Mouse (Mus musculus) intestine, embryonic 15.5 days (tissue): ENCODE data around the gene Tuba1c. TPM values are rescaled to one million over a fixed set of nuclear protein-coding genes. Genes with fewer than 3 reads are reported as not detected.
A peak's percentile ranks its signal among the peaks of the same experiment; 100 is the strongest.

Experiments
- ATAC-seq: fragments of 200-750 bp; cut with Nextera tagmentation; 2 replicates; pipeline ENCODE4 v1.8.0; 2017; ENCODE audit warnings: moderate TSS enrichment, moderate library complexity
- H3K27ac ChIP-seq: fragments of 300-500 bp; sonication (generic); 2 replicates; pipeline ENCODE4 v1.5.1; 2015; ENCODE audit warnings: mild to moderate bottlenecking, inconsistent platforms
- H3K27me3 ChIP-seq: fragments of 300-500 bp; sonication (generic); replicated peaks from 2 replicates; pipeline ENCODE4 v1.6.1; 2015; ENCODE audit warnings: inconsistent platforms
- H3K36me3 ChIP-seq: fragments of 300-500 bp; sonication (generic); 2 replicates; pipeline ENCODE4 v1.6.1; 2015; ENCODE audit warnings: inconsistent platforms
- H3K4me1 ChIP-seq: fragments of 300-500 bp; sonication (generic); replicated peaks from 2 replicates; pipeline ENCODE4 v1.6.1; 2015; ENCODE audit warnings: inconsistent platforms
- H3K4me2 ChIP-seq: fragments of 300-500 bp; sonication (generic); replicated peaks from 2 replicates; pipeline ENCODE4 v1.6.1; 2015; ENCODE audit warnings: mild to moderate bottlenecking, inconsistent platforms
- H3K4me3 ChIP-seq: fragments of 300-500 bp; sonication (generic); replicated peaks from 2 replicates; pipeline ENCODE4 v1.5.1; 2015; ENCODE audit warnings: inconsistent platforms
- H3K9ac ChIP-seq: fragments of 300-500 bp; sonication (generic); 2 replicates; pipeline ENCODE4 v1.6.1; 2015; ENCODE audit warnings: inconsistent platforms
- H3K9me3 ChIP-seq: fragments of 300-500 bp; sonication (generic); 2 replicates; pipeline ENCODE4 v1.6.1; 2016; ENCODE audit warnings: inconsistent platforms
- WGBS: fragments of 180-500 bp; shearing (Covaris S2); methylation state at CpG from one replicate; pipeline ENCODE4 v1.1.7; 2015; 5-methylcytosine and 5-hydroxymethylcytosine counted together
- polyA plus RNA-seq: library from polyadenylated mRNA; unstranded; fragments of >200 nt; fragmentation: Nextera tagmentation; extraction: Ambion mirVana; gene quantifications from 2 replicates; pipeline ENCODE4 v1.2.1, GENCODE M21; 2015

Gene Tuba1c
- polyA plus RNA-seq, 1 experiment from 2014 or later = 253 TPM

- no peak for ATAC-seq
- Histone ChIP-seq H3K27me3 (no peaks in the 10 kb centered on the region), H3K4me1 (peaks cover 19% of the 10 kb centered on the region), H3K27ac (no peak overlapping the region), H3K4me2 (peak overlapping the region; percentile 65), H3K9ac (no peak overlapping the region), H3K9me3 (no peaks in the 10 kb centered on the region), H3K4me3 (no peak overlapping the region), H3K36me3 (no peaks in the 10 kb centered on the region)
- WGBS = 41% methylated on average over 14 of the region's 14 CpGs
These were observed 29.0 kb upstream of the Tuba1c start for GRCm38 (mm10) chr15:99000535-99001283.

- H3K4me3 ChIP-seq = peak overlapping the region; percentile 23
- no peaks in the 10 kb centered on the region for H3K9me3 ChIP-seq
- ATAC-seq = peak; percentile 41
- WGBS = 14% methylated on average over 17 of the region's 17 CpGs
- H3K4me1 ChIP-seq = peaks cover 19% of the 10 kb centered on the region
- H3K4me2 ChIP-seq = peak overlapping the region; percentile 65
- peak overlapping the region; percentile 32 for H3K9ac ChIP-seq
- no peaks in the 10 kb centered on the region for H3K36me3 ChIP-seq
- H3K27me3 ChIP-seq = no peaks in the 10 kb centered on the region
- H3K27ac ChIP-seq = no peak overlapping the region
These were observed 28.2 kb upstream of the Tuba1c start for GRCm38 (mm10) chr15:99001451-99001931.

GRCm38 (mm10) chr15:99003600-99003999, 26.1 kb upstream of the Tuba1c start:
- Histone ChIP-seq H3K4me2 (no peak overlapping the region), H3K27ac (no peak overlapping the region), H3K27me3 (no peaks in the 10 kb centered on the region), H3K4me3 (no peak overlapping the region), H3K9ac (no peak overlapping the region), H3K36me3 (no peaks in the 10 kb centered on the region), H3K4me1 (peaks cover 15% of the 10 kb centered on the region), H3K9me3 (no peaks in the 10 kb centered on the region)
- 92% methylated on average over 5 of the region's 5 CpGs for whole genome bisulfite sequencing
- no peak for ATAC-seq

DNA sequence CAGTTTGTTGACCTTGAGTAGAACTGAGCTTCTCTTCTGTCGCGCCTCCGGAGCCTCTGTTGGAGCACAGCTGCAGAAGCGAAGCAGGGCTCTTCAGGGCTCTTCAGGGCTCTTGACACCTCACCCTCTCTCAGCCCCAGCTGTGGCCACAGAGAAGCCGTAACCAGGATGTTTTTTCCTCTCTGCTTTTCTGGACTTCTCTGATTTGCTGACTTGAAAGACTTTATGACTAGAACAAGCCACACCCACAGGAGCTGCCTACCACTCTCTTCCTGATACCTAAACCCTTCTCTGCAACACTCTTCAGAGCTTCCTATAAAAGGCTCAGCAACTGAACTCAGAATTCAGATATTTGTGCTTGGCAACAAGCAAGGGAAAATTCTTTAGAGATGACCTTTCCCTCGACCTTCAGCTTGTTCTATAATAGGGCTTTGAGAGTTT, 20.9 kb upstream of the Tuba1c start:
- no peak overlapping the region for H3K4me2 ChIP-seq
- H3K4me1 ChIP-seq = no peaks in the 10 kb centered on the region; the same call in 1 of the 2 replicates
- H3K36me3 ChIP-seq = no peaks in the 10 kb centered on the region
- H3K4me3 ChIP-seq = no peak overlapping the region
- 0 out of 2 replicates have a peak overlapping the region, but pooled peaks have one; percentile 1 for H3K27ac ChIP-seq
- peak; percentile 65 for ATAC-seq
- H3K27me3 ChIP-seq = no peaks in the 10 kb centered on the region
- no peaks in the 10 kb centered on the region for H3K9me3 ChIP-seq
- WGBS = 37% methylated on average over 6 of the region's 6 CpGs
- no peak overlapping the region for H3K9ac ChIP-seq

DNA sequence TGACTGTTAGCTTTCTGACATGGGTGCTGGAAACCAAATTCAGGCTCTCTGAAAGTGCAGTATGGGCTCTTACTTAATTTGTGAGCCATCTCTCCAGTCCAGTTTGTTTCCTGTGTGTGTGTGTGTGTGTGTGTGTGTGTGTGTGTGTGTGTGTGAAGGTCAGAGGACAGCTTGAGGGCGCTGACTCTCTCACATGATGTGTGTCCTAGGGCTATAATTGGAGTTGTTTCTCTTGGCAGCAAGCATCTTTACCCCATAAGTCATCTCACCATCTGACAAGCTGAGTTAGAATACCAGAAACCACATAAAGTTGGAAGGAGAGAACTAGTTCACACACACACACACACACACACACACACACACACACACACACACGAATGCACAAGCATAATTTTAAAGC, 18.8 kb upstream of the Tuba1c start:
- H3K4me1 ChIP-seq = no peaks in the 10 kb centered on the region; the same call in 1 of the 2 replicates
- no peak for ATAC-seq
- no peaks in the 10 kb centered on the region for H3K9me3 ChIP-seq
- no peak overlapping the region for H3K9ac ChIP-seq
- H3K36me3 ChIP-seq = no peaks in the 10 kb centered on the region
- no peak overlapping the region for H3K4me2 ChIP-seq
- no peak overlapping the region for H3K27ac ChIP-seq
- no peaks in the 10 kb centered on the region for H3K27me3 ChIP-seq
- H3K4me3 ChIP-seq = no peak overlapping the region
- WGBS = 63% methylated on average over 2 of the region's 2 CpGs

DNA sequence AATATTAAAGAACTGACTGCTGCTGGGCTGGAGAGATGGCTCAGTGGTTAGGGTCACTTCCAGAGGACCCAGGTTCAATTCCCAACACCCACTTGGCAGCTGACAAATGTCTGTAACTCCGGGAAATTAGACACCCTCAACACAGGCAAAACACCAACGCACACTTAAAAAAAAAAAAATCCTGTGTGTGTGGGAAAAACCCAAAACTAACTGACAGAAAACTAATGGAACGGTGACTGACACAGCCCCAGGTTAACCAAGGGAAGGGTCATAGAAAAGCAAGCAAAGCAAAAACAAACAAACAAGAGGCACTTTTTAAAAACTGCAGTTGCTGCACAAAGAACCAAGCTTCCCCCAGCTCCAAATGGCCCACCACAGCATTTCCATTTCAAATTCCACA, 17.7 kb upstream of the Tuba1c start:
- WGBS = 80% methylated on average over 3 of the region's 3 CpGs
- no peak for ATAC-seq
- H3K9me3 ChIP-seq = no peaks in the 10 kb centered on the region
- H3K27me3 ChIP-seq = no peaks in the 10 kb centered on the region
- no peaks in the 10 kb centered on the region; the same call in 1 of the 2 replicates for H3K4me1 ChIP-seq
- H3K27ac ChIP-seq = no peak overlapping the region
- H3K9ac ChIP-seq = no peak overlapping the region
- H3K4me3 ChIP-seq = no peak overlapping the region
- no peaks in the 10 kb centered on the region for H3K36me3 ChIP-seq
- no peak overlapping the region for H3K4me2 ChIP-seq

- ATAC-seq = no peak
- 40% methylated on average over 9 of the region's 9 CpGs for WGBS
- H3K36me3 ChIP-seq = no peaks in the 10 kb centered on the region
- no peak overlapping the region for H3K4me3 ChIP-seq
- no peaks in the 10 kb centered on the region for H3K27me3 ChIP-seq
- H3K27ac ChIP-seq = no peak overlapping the region
- H3K9me3 ChIP-seq = no peaks in the 10 kb centered on the region
- H3K4me1 ChIP-seq = 0 out of 2 replicates have a peak, but pooled peaks cover 5% of the 10 kb centered on the region
- no peak overlapping the region for H3K9ac ChIP-seq
- H3K4me2 ChIP-seq = no peak overlapping the region
These were observed 15.1 kb upstream of the Tuba1c start for GRCm38 (mm10) chr15:99014496-99015030.

DNA sequence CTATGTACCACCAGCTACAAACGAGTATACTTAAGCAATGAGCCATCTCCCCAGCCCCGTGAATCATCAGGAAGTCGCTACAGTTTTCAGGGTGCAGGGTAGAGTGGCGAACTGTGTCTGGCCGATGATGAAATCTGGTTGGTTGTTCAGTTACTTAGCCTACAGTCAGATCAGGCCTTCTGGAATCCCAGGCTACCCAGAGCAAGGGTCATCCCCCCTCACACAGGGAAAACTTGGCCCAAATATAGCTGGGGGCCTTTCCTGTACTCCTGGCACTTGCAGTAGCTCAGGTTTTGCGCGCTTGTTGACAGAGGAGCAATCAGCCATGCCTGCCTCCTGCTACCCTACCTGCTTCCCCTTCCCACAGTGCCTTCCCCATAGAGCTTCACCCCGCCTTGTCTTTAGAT, 12.3 kb upstream of the Tuba1c start:
- Histone ChIP-seq H3K36me3 (no peaks in the 10 kb centered on the region), H3K9ac (no peak overlapping the region), H3K4me1 (0 out of 2 replicates have a peak, but pooled peaks cover 5% of the 10 kb centered on the region), H3K27me3 (no peaks in the 10 kb centered on the region), H3K27ac (no peak overlapping the region), H3K4me3 (no peak overlapping the region), H3K4me2 (no peak overlapping the region), H3K9me3 (no peaks in the 10 kb centered on the region)
- ATAC-seq = no peak
- 79% methylated on average over 8 of the region's 8 CpGs for WGBS

- Histone ChIP-seq H3K4me2 (no peak overlapping the region), H3K36me3 (no peaks in the 10 kb centered on the region), H3K4me3 (no peak overlapping the region), H3K9ac (no peak overlapping the region), H3K27ac (0 out of 2 replicates have a peak overlapping the region, but pooled peaks have one; percentile 3), H3K27me3 (no peaks in the 10 kb centered on the region), H3K9me3 (no peaks in the 10 kb centered on the region), H3K4me1 (0 out of 2 replicates have a peak, but pooled peaks cover 5% of the 10 kb centered on the region)
- WGBS = 72% methylated on average over 9 of the region's 9 CpGs
- ATAC-seq = no peak
These were observed 11.7 kb upstream of the Tuba1c start for GRCm38 (mm10) chr15:99017986-99018385.

GRCm38 (mm10) chr15:99018630-99019029, 11.1 kb upstream of the Tuba1c start:
- no peaks in the 10 kb centered on the region for H3K27me3 ChIP-seq
- H3K4me3 ChIP-seq = no peak overlapping the region
- no peaks in the 10 kb centered on the region for H3K9me3 ChIP-seq
- WGBS = 80% methylated on average over 4 of the region's 4 CpGs
- no peaks in the 10 kb centered on the region for H3K36me3 ChIP-seq
- ATAC-seq = no peak
- no peak overlapping the region for H3K27ac ChIP-seq
- no peak overlapping the region for H3K9ac ChIP-seq
- H3K4me1 ChIP-seq = 0 out of 2 replicates have a peak, but pooled peaks cover 5% of the 10 kb centered on the region
- H3K4me2 ChIP-seq = no peak overlapping the region

DNA sequence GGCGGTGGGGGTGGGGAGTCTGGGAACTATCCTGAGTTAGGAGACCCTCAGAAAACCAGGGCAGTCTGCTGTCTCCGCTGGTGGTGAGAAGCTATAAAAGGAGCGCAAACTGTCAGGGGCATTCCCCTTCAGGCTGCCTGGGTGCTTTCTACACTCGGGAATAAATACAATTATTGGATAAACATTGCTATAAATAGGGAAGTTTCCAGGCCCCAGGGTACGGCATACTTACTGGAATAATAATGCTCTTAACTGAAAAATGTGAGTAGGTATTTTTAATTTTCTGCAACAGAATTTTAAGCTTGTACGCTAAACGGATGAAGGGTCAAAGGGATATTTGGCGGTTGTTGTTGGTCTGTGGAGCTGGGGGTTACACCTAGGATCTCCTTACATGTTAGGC, 10.3 kb upstream of the Tuba1c start:
- H3K4me2 ChIP-seq = peak overlapping the region; percentile 43
- 0 out of 2 replicates have a peak, but pooled peaks cover 5% of the 10 kb centered on the region for H3K4me1 ChIP-seq
- no peak overlapping the region for H3K4me3 ChIP-seq
- H3K9me3 ChIP-seq = no peaks in the 10 kb centered on the region
- H3K36me3 ChIP-seq = no peaks in the 10 kb centered on the region
- WGBS = 46% methylated on average over 8 of the region's 8 CpGs
- no peak for ATAC-seq
- H3K27me3 ChIP-seq = no peaks in the 10 kb centered on the region
- no peak overlapping the region for H3K27ac ChIP-seq
- no peak overlapping the region for H3K9ac ChIP-seq

- H3K36me3 ChIP-seq = no peaks in the 10 kb centered on the region
- no peak overlapping the region for H3K4me2 ChIP-seq
- no peak overlapping the region for H3K27ac ChIP-seq
- H3K4me3 ChIP-seq = no peak overlapping the region
- no peak overlapping the region for H3K9ac ChIP-seq
- ATAC-seq = no peak
- WGBS = 88% methylated on average over 4 of the region's 4 CpGs
- H3K4me1 ChIP-seq = 0 out of 2 replicates have a peak, but pooled peaks cover 5% of the 10 kb centered on the region
- no peaks in the 10 kb centered on the region for H3K27me3 ChIP-seq
- no peaks in the 10 kb centered on the region for H3K9me3 ChIP-seq
These were observed 9.5 kb upstream of the Tuba1c start for GRCm38 (mm10) chr15:99020171-99020570.
